Mouse (Mus musculus) embryo, embryonic 9.5 days (tissue): Measurements from ENCODE around the gene Rhbdl1.
A peak's percentile ranks its signal among the peaks of the same experiment; 100 is the strongest.

Source experiments
- DNase-seq: peaks from one replicate; pipeline ENCODE4 v3.0.0-alpha.2; 2017; ENCODE audit errors: extremely low spot score

Rhbdl1 gene

DNA sequence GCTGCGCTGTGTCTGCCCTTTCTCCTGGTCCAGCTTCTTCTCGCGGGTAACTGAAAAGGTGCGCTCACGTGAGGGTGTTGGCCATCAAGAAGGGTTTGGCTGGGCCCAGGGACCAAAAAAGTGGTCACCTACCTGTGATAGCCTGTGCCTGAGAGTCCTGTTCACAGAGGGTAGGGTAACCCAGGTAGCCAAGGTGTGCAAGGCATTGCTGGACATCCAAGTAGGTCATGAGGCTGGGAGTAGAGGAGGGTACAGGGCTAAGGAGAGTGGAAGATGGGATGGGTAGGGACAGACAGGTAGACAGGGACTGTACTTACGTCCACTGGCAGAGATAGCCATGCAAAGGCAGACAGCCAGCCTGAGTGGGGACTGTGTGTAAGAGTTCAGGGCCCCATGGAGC is 3.4 kb upstream of the Rhbdl1 start:
- no peak for DNase-seq

DNA sequence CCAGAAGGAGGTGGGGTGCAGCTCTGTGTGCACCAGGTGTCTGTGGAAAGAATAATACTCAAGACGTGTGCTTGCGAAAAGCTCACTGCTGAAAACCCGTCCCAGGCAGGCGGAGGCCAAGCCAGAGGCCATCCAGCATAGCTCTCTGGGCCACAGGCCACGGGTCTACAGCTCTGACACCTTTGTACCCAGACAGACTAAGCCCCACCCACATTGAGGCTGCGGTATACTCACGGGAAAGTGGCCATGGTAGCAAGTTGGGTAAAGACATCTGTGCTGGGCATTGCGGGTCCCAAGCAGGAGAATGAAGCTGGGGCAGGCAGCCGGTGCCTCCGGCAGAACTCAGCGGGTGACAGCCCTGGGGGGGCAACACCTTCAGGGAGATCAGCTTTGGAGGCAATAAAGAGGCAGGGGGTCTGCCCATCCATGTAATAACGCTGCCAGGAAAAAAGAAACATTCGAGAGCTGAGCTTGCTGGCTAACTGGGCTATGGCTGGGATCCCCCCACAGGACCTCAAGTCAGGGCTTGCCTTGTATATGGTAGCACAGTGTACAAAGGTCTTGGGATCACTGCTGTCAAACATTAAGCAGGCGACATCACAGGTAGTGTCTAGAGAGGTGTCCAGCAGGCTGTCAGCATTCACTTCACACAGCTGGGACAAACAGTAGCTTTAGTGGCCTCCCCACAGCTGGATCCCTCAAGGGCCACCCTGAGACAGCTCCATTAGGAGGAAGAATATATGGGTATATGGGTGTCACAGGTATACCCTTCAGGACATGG is 2.5 kb upstream of the Rhbdl1 start:
- DNase-seq, result no peak

DNA sequence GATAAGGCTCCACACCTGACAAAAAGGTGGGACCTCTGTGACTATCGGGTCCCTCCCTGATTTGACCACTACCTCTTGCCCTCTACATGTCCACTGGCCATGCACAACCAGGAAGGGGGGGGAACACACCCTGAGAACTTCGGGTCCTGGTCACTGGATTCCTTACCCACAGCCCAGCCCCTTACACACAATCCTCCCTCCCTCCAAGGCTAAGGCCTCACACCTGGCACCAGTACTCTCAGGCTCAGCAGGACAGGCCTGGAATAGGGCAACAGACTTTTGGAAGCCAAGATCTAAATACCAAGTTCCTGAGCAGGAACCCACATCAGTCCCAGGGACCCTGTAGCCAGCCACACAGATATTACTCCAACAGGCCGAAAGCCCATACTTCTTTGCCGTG is 1.8 kb upstream of the Rhbdl1 start:
- DNase-seq, result no peak

DNA sequence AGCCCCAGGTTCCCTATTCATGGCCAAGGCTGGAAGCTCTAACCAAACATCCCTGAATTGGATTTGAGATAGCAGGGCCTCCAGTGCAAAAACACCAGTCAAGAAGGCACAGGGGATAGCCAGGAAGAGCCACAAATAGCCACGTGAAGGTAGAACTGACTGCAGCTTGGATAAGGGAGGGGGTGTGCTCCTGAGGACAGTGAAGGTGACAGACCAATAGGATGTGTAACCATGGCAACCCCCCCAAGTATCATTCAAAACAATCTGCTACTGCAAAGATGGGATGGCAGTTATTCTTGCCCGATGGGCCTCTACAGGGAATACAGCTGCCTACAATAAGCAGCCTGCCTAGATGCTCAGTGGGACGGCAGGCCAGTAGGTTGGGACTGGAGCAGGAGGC is 438 bp upstream of the Rhbdl1 start:
- DNase-seq, result no peak

DNA sequence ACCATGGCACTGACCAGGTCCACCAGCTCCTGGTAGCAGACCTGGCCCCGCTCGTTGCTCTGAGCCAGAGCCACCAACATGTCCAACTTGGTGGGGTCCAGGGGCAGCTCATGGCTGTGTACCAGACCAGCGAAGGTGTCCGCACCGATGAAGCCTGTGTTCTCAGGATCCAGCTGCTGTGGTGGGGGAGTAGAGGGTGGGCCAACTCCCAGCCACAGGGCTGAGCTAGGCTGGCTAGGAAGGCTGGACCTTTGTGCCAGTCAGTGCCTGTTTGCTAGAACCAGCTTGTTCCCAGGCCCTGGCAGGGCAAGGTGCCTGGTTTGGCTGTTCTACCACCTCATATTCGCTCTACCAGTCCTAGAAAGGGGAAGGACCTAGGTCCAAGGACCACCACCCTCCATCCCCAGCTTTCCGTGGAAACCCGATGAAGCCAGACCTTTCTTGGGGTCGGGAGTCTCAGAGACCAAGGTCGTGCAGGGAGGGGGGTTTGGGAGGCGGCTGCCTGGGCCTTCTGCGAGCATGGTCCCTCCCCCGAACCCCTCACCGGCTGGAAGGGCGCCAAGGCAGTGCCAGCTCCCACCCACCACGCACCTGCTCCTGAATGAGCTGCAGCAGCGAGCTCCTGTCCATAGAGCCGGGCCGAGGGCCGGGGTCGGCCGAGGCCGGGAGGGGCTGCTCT is 559 bp downstream of the Rhbdl1 start:
- no peak for DNase-seq

DNA sequence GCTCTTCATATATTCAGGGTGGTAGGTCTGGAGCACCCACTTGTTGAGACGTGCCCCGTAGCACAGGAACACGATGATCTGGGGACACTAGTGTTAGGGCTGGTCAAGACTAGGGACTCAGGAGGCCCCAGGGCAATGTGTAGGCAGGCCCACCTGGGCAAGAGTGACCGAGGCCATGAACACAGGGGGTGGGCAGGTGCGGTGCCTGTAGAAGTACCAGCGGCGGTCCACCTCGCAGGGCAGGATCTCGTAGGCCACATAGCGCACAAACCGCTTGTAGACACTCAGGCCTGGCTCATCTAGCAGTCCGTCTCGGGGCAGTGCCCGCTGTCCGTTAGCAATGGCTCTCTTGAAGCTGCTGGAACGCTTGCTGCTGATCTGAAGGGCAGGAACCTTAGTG is 1.3 kb downstream of the Rhbdl1 start:
- no peak for DNase-seq

DNA sequence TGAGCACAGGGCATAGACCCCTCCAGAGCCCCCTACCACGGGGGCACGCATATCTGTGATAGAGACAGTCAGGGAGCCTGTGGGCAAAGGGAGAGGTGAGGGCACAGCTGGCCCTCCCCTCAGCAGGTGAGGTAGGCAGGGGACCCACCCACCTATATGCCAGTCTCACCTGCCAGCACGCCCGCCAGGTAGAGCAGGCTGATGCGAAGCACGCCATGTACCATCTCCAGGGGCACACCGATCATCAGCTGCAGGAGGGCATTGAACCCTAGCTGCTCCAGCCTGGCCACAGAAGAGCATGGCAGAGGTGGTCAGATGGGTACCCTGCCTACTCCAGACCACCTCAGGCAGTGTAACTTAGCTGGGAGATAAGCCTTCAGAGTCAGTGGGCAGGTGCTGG is 1.8 kb downstream of the Rhbdl1 start:
- no peak for DNase-seq

DNA sequence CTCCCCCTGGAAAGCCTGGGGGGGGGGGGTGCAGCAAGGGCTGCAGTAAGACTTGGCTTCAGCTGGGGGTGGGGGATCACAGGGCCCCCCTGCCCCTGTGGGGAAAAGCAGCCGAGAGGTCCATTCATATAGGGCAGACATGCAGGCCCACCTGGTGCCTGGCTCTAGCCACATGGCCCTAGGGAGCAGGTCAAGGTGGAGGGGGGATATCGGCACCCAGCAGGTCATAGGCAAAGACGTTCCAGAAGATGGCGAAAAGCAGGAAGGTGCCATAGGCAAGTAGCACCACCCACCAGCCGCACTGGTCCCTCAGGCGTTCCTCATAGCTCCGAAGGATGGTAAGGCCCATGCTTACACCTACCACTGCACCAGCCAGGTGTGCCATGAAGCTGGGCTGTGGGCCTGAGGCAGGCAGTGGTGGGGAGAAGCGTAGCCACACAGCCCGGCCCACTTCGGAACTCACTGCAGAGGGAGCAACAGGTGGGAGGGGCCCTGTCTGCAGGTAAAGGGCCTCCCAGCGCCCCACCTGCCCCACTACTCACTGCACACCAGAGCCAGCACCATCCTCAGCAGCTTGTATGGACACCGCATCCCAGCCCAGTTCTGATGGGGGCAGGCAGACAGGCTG is 2.4 kb downstream of the Rhbdl1 start:
- DNase-seq, result no peak

DNA sequence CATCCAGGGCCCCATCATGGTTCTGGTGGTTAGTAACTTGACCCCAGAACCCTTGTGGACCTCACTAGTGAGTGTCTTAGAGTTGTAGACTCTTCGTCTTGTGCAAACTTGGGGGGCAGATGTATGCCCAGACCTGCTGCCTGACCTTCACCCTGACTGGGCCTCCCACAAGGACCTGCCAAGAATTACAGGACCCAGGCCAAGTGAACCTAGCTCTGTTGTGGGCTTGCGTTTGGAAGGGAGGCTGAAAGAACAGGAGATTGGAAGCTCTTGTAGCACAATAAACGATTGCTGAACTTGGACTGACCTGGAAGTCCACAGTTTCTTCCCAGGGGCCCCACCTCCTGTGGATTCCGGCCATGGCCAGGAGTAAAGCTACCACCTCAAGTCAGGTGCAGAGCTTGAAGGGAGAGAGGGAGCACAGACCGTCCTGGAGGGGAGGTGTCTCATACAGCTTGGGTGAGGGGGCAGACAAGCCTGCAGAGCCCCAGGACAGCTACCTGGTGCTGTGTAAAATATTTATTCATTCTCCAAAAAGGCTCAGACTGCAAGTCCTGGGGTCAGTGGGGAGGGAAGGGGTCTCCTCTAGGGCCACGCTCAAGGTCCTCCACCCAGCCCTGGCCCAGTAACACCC is 3.0 kb downstream of the Rhbdl1 start:
- DNase-seq, result no peak

DNA sequence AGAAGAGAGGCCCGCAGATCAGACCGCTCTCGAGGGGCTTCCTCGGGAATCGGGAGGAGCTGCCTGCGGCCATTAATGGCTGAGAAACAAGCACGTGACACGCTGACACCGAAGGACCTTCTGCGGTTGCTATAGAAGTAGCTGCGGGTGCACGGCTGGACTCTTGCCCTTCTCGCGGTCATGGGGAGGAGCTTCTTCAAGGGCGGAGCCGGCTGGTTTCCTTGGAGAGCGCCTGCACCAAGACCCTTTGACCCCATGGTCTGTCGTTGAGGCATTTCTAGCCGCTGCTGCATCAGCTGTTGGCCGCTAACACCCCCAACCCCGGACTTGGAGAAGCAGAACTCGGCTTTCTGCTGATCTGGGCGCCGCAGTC is 3.8 kb downstream of the Rhbdl1 start, which contains the start of gene Stub1:
Stub1 (minus strand) TSS at position 114 of the 373 bp plus-strand sequence.
- DNase-seq, result peak; percentile 95

DNA sequence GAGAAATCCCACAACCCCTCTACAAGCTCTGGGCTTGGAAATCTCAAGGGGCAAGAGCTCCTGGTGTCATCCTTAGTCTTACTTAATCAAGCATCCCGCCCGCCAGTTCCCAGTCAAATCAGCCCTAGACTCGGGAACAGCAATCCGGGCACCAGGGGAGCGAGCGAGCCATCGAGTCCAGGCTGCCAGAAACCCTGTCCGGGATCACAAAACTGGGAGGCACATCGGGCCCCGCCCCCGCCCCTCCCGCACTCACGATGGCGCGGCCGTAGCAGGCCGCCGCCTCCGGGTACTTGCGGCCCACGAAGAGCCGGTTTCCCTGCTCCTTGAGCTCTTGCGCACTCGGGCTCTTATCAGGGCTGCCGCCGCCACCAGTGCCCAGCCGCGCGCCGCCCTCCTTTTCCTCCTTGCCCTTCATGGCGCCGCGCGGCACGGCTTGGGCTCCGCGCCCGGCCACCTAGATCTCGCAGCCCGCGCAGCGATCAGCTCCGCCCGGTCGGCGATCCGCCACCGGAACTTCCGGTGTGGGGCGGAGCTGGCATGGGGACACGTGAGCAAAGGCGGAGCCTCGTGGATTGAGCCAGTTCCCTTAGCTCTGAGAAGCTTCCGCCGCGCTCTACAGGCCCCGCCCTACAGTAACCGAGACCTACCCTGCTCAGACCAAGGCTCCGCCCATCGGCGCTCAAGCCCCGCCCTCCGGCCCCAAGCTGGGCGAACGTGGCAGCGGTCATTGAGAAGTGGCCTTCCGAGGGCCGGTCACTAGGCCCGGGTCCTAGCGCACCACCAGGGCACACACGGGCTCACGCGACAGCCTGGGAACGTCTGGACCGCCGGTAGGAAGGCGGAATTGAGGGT is 4.4 kb downstream of the Rhbdl1 start:
- DNase-seq, result peak; percentile 100

DNA sequence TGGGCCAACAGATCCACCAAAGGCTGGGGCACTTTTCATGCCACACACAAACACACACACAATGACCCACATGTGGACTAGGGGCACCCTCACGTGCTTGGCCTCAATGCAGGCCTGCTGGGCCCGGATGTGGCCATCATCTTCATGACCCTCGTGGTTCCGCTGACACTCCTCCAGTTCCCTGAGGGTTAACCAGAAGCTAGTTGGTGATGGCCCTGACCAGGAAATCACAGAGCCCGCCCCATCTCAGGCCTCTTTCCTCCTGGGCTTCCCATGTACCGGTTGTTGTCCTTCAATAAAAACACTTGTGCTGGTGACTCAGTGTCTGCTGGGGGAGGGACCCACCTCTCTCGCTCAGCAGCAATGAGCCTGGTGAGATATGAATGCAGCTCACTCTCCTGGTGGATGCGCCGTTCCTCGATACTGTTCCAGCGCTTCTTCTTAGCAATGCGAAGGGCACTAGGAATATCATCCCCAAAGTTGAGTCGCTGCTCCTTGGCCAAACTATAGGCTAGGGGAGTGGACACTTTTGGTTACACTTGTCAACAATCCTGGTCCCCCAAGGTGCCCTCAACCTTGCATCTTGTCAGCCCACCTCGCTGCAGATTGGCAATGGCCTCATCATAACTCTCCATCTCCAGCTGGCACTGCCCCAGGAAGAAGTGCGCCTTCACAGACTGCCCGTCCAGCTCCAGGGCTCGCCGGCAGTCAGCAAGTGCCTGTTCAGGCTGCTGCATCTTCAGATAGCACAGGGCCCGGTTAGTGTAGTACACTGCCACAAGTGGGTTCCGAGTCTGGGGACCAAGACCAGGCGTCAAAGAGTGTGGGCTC is 5.4 kb downstream of the Rhbdl1 start:
- DNase-seq, result no peak

DNA sequence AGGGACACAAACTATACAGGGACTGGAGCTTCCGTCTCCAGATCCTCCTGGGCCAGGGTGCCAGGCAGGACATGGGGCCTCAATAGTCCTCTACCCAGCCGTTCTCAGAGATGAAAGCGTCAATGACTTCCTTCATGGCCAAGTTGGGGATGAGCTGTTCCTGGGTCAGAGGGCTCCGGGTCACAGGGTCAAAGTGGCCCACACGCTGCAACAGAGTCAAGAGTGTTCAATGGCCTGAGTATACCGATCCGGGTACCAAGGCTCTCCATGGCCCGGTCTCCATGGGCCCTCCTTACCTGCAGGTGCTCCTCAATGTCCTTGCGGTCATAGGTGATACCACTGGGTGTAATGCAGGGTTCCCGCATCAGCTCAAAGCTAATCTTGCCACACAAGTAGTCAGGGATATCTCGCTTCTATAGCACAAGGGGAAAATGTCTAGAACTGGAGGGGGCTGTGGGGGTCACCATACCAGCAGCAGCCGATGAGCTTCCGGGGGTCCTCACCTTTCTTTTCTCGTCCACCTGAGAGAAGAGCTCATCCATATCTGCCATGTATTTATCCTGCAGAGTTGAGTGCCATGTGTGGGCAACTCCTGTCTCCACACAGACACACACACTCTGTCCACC is 6.2 kb downstream of the Rhbdl1 start:
- no peak for DNase-seq

DNA sequence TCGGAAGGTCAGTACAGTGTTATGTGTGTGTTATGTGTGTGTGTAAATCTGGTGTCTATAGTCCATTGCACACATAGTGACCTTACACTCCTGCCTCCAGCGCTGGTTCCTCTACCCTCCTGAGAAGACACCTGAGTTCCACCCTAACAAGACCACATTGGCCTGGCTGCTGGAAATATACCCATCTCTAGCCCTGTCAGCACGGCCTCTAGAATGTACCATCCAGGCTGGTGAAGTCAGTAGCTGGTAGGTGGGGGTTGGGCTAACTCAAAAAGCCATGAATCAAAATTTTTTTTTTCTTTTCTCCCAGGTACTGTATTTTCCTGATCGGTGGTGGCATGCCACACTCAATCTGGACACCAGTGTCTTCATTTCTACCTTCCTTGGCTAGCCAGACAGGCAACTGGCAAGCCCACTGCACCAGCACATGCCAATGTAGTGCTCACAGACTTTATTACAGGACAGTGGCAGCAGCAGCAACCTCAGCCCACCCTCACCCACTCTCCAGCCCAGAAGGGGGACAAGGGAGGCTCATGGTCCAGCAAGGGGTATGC is 6.8 kb downstream of the Rhbdl1 start:
- no peak for DNase-seq

DNA sequence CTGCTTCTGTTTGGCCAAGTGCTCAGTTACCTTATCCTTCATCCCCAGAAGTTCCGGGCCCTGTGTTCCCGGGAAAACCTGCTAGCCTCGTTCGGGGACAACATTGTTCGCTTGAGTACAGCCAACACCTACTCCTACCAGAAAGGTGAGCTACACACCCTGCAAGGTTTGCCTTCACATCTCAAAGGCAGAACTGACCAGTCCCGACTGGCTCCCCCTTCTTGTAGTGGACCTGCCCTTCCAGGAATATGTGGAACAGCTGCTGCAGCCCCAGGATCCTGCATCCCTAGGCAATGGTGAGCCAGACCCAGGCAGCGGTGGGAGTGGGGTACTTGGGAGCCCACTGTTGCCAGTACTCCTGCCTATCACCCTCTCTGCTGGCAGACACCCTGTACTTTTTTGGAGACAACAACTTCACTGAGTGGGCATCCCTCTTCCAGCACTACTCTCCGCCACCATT is 7.5 kb downstream of the Rhbdl1 start:
- DNase-seq, result no peak

DNA sequence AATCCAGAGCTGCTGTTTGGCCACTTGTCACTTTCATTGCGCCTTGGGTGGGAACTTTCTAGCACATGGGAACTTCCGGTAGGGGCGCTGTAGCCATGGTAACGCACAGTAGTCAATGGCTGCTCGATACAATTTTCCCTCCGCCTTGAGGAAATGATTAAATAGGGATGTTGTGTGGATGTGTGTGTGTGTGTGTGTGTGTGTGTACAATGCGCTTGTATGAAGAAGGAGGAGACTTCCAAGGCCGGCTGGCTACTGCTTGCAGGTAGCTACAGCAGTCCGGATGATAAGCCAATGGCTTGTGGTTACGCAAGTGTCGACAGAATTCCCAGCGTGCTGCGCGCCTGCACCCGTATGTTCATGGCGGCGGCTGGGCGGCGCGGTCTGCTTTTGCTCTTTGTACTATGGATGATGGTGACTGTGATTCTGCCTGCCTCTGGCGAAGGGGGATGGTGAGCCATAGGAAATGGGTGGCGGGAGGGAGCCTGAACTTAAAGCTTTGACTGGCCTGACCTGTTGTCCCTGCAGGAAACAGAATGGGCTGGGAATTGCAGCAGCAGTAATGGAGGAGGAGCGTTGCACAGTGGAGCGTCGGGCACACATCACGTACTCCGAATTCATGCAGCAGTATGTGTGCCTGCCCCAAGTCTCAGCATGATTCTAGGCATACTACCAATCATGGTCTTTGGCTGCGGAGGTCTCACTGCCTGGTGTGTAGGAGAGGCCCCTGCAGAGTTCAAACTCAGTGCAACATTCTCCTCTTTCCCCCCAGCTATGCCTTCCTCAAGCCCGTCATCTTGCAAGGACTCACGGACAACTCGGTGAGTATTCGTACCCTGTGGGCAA is 8.2 kb downstream of the Rhbdl1 start, which contains the start of gene Jmjd8:
Jmjd8 (plus strand) TSS at position 156 of the 846 bp plus-strand sequence.
- peak; percentile 86 for DNase-seq

DNA sequence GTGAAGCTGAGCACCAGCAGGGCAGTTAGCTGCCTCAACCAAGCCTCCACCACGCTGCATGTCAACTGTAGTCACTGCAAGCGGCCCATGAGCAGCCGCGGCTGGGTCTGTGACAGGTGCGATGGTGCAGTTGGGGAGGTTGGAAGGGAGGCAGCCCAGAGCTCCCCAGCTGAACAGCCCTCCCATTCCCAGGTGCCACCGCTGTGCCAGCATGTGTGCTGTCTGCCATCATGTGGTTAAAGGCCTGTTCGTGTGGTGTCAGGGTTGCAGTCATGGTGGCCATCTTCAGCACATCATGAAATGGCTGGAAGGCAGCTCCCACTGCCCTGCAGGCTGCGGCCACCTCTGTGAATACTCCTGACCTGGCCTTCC is 8.9 kb downstream of the Rhbdl1 start:
- no peak for DNase-seq

DNA sequence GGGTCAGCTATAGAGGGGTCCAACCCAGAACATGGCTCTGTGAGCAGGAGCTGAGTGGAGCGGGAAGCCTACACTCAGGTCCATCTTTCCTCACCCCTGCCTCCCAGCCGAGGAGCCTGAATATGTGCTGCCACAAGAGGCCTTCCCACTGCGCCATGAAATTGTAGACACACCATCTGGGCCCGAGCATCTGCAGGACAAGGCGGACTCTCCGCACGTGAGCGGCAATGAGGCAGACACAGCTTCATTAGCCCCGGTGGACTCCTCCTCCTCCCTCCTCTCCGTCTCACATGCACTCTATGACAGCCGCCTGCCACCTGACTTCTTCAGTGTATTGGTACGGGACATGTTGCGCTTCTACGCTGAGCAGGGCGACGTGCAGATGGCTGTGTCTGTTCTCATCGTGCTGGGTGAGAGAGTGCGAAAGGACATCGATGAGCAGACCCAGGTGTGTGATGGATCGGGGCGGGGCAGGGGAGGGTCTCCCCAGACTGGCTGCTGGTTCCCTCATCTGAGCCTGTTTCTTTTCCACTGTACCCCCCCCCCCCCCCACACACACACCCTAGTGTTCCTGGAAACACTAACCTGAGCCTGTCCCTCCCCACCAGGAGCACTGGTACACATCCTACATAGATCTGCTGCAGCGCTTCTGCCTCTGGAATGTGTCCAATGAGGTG is 9.4 kb downstream of the Rhbdl1 start:
- no peak for DNase-seq
